ENCODE assay signal across 8 mouse cellular contexts in genomic region chr15:96103737-96104136, GRCm38 (mm10).
DNase-seq lines count a peak whose midpoint lies in the region; ATAC-seq lines count a peak whose summit lies in the region.

No protein-coding gene starts in this region.

- H3K27ac ChIP-seq in neural tube, embryonic 11.5 days (ENCODE audit: low read depth, low read length): no peak overlapping the region

- intact Hi-C loops in left cerebral cortex, postnatal 36 days (cut with DNase I): no loop called here

- H3K36me3 ChIP-seq in neural tube, embryonic 11.5 days (ENCODE audit: control insufficient read depth, insufficient read depth, low read length): no peaks in the 10 kb centered on the region

- ATAC-seq in cerebellum, adult (ENCODE audit: insufficient number of reproducible peaks, low FRiP score, low TSS enrichment): no peak
- peak; percentile 53; the same call in 1 of the 2 replicates for ATAC-seq in neural tube, embryonic 11.5 days (ENCODE audit: insufficient read depth, low FRiP score, low TSS enrichment)
- no peak for ATAC-seq in granulocyte monocyte progenitor cell, adult 5-6 weeks (replicated peaks; ENCODE audit: poor library complexity, severe bottlenecking)

- 0 out of 2 replicates have a peak, but pooled peaks cover 3% of the 10 kb centered on the region for H3K4me1 ChIP-seq in neural tube, embryonic 11.5 days (ENCODE audit: control insufficient read depth, insufficient read depth, low read length)

- H3K4me2 ChIP-seq in neural tube, embryonic 11.5 days (ENCODE audit: low read depth): no peak overlapping the region

- H3K4me3 ChIP-seq in neural tube, embryonic 11.5 days (ENCODE audit: low read depth, low read length): no peak overlapping the region

- WGBS in neural tube, embryonic 11.5 days: 26% methylated on average over 6 of the region's 6 CpGs

- no peaks in the 10 kb centered on the region for H3K27me3 ChIP-seq in neural tube, embryonic 11.5 days (ENCODE audit: control insufficient read depth, insufficient read depth, low read length)

- DNase-seq in cerebellum, postnatal 10 days: peak; percentile 20 to 27
- DNase-seq in neural tube, embryonic 11.5 days (ENCODE audit: low spot score): peak; percentile 26
- DNase-seq in neural tube, embryonic 10.5 days (ENCODE audit: extremely low spot score, low spot score): no peak
- DNase-seq in kidney, postnatal 25 days: peak; percentile 23 to 56
- peak; percentile 21 for DNase-seq in ovary, postnatal 36 days (ENCODE audit: low spot score)
- no peak for DNase-seq in left cerebral cortex, postnatal 36 days (ENCODE audit: low spot score in 2 of 2)

- no peak overlapping the region for H3K9ac ChIP-seq in neural tube, embryonic 11.5 days (ENCODE audit: low read length)

- H3K9me3 ChIP-seq in neural tube, embryonic 11.5 days (ENCODE audit: control insufficient read depth, low read length): no peaks in the 10 kb centered on the region

Comparison
In these comparisons a context has a peak if more than half of its experiments do, and no peak if none do; other contexts are left out.
1. DNase-seq: peak in cerebellum, postnatal 10 days (2 of 2), neural tube, embryonic 11.5 days (single experiment), kidney, postnatal 25 days (2 of 2) and ovary, postnatal 36 days (single experiment); none in neural tube, embryonic 10.5 days (single experiment) and left cerebral cortex, postnatal 36 days (0 of 2).